In the genomic region with DNA sequence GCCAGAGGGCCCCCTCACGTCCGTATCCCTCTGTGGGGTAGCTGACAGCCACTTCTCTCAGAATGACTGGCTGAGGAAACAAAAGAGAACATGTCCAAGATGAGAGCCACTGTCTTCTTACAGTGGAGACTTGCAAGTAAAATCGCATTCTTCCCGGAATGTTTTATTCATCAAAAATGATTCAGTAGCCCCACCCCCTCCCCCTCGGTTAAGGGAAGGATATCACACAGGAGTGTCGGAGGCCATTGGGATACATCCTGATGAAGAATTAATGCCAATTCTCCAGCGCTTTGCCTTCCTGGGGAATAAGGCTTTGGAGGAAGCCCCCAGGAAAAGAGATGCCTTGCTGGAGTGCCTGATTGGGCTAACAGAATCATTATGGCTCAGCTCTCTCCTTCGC, we compare ENCODE assay signal across 14 mouse cellular contexts. TPM values are rescaled to one million over a fixed set of nuclear protein-coding genes. Genes with fewer than 3 reads are reported as not detected.
"Had no signal": no experiment of that assay in that cellular context is flagged by ENCODE, and none has a peak within 500 bp of the region (broad histone marks: within the 10 kb centered on the region; RNA-seq: fewer than 3 reads in every experiment).

No protein-coding gene starts in this region.

- H3K4me2 ChIP-seq: liver, embryonic 11.5 days; liver, embryonic 15.5 days; lung, embryonic 14.5 days; midbrain, embryonic 12.5 days; stomach, embryonic 15.5 days had no signal

- H3K27me3 ChIP-seq: liver, embryonic 15.5 days; megakaryocyte, embryonic 14.5 days; stomach, embryonic 15.5 days had no signal

- H3K9ac ChIP-seq: liver, embryonic 15.5 days; lung, embryonic 14.5 days; midbrain, embryonic 12.5 days; stomach, embryonic 15.5 days had no signal

- H3K27ac ChIP-seq: left cerebral cortex, adult 2 months; limb, embryonic 10.5 days; liver, embryonic 15.5 days; macrophage; midbrain, embryonic 12.5 days; stomach, embryonic 15.5 days had no signal

- H3K4me3 ChIP-seq: left cerebral cortex, adult 2 months; limb, embryonic 10.5 days; liver, embryonic 15.5 days; megakaryocyte, embryonic 14.5 days; midbrain, embryonic 12.5 days; stomach, embryonic 15.5 days had no signal

- H3K4me1 ChIP-seq: limb, embryonic 10.5 days; liver, embryonic 15.5 days; megakaryocyte, embryonic 14.5 days; midbrain, embryonic 12.5 days had no signal

- H3K9me3 ChIP-seq: limb, embryonic 10.5 days; liver, embryonic 15.5 days; midbrain, embryonic 12.5 days; stomach, embryonic 15.5 days had no signal

- H3K36me3 ChIP-seq: limb, embryonic 10.5 days; liver, embryonic 15.5 days; midbrain, embryonic 12.5 days; stomach, embryonic 15.5 days had no signal

- DNase-seq: kidney, postnatal 25 days; lung, embryonic 14.5 days; lung, postnatal 14 days; right cerebral cortex, postnatal 14 days; thymus, adult 2 months; thymus, postnatal 25 days had no signal

RNA-seq across cellular contexts. Expression of a gene that starts 37.1 kb away (rescaled TPM):
- polyA plus RNA-seq: macrophage had no signal
